Mouse (Mus musculus): Measurements from ENCODE around the gene Khsrp. TPM values are rescaled to one million over a fixed set of nuclear protein-coding genes. Genes with fewer than 3 reads are reported as not detected.

Gene Khsrp
- total and polyA plus RNA-seq, 3 experiments, result 23.5 to 106 (median 98.7) TPM

GRCm38 (mm10) chr17:57047406-57047805 lies 16.1 kb upstream of the Khsrp start:
- Histone ChIP-seq H3K36me3 (replicated peaks in 1 of 2; ENCODE audit: control insufficient read depth in 1 of 2, insufficient read depth in 1 of 2, low read length in 1 of 2) (peaks cover 32 to 43% of the 10 kb centered on the region in 2 experiments), H3K9me3 (replicated peaks; ENCODE audit: low read length) (no peaks in the 10 kb centered on the region), H3K9ac (ENCODE audit: insufficient read depth, low read depth) (no peak overlapping the region), H3K4me1 (ENCODE audit: control insufficient read depth in 1 of 2, insufficient read depth in 2 of 2) (peaks cover 0 to 30% of the 10 kb centered on the region in 2 experiments; a peak in 2 of 4 replicates), H3K79me2 (replicated peaks; ENCODE audit: control insufficient read depth, extremely low read depth, insufficient read depth, poor library complexity, severe bottlenecking) (no peaks in the 10 kb centered on the region), H3K4me3 (replicated peaks in 1 of 3; ENCODE audit: low read depth in 2 of 3, low read length in 2 of 3, poor library complexity in 1 of 3) (no peak overlapping the region), H3K27ac (ENCODE audit: insufficient read depth, low read depth) (no peak overlapping the region), H3K27me3 (replicated peaks) (no peaks in the 10 kb centered on the region), H3K4me2 (ENCODE audit: insufficient read depth, low read depth, poor library complexity, severe bottlenecking) (no peak overlapping the region)
- dilution Hi-C loops (cut with MboI; ENCODE audit: extremely low pct_ligation_motif_present, extremely low pct_unique_long_range_greater_than_20kb, low sequenced_read_pairs) (no loop called here), in situ Hi-C loops (cut with MboI; ENCODE audit: low pct_ligation_motif_present, low pct_unique_long_range_greater_than_20kb, low sequenced_read_pairs) (no loop called here)
- DNase-seq (ENCODE audit: extremely low read depth), result no peak
- TF ChIP-seq CTCF (conservative IDR thresholded peaks at IDR 0.05 in 1 of 2, IDR thresholded peaks at IDR 0.05 in 1 of 2; ENCODE audit: low read depth in 2 of 2, low read length in 2 of 2) (no peak), IRF4 (IDR thresholded peaks at IDR 0.05; ENCODE audit: low read depth, low read length) (no peak)

GRCm38 (mm10) chr17:57041554-57041953 lies 10.2 kb upstream of the Khsrp start, which contains the start of gene Slc25a41:
Gene Slc25a41, minus strand, starts transcription at chr17:57041654.
- in situ Hi-C loops (cut with MboI; ENCODE audit: low pct_ligation_motif_present, low pct_unique_long_range_greater_than_20kb, low sequenced_read_pairs), result no loop called here
- Histone ChIP-seq H3K4me2 (ENCODE audit: insufficient read depth, low read depth, poor library complexity, severe bottlenecking) (no peak within 1 kb of the TSS), H3K4me1 (ENCODE audit: control insufficient read depth in 1 of 2, insufficient read depth in 2 of 2) (peaks cover 0 to 6% of the 10 kb centered on the region in 2 experiments; a peak in 2 of 4 replicates), H3K9me3 (replicated peaks; ENCODE audit: low read length) (no peaks in the 10 kb centered on the region), H3K36me3 (replicated peaks in 1 of 2; ENCODE audit: control insufficient read depth in 1 of 2, insufficient read depth in 1 of 2, low read length in 1 of 2) (peaks cover 16 to 21% of the 10 kb centered on the region in 2 experiments), H3K9ac (ENCODE audit: insufficient read depth, low read depth) (no peak within 1 kb of the TSS), H3K4me3 (replicated peaks in 1 of 3; ENCODE audit: low read depth in 2 of 3, low read length in 2 of 3, poor library complexity in 1 of 3) (no peak within 1 kb of the TSS), H3K79me2 (replicated peaks; ENCODE audit: control insufficient read depth, extremely low read depth, insufficient read depth, poor library complexity, severe bottlenecking) (no peaks in the 10 kb centered on the region), H3K27me3 (replicated peaks) (no peaks in the 10 kb centered on the region), H3K27ac (ENCODE audit: insufficient read depth, low read depth) (no peak within 1 kb of the TSS)
- dilution Hi-C loops (cut with MboI; ENCODE audit: extremely low pct_ligation_motif_present, extremely low pct_unique_long_range_greater_than_20kb, low sequenced_read_pairs), result no loop called here
- DNase-seq (ENCODE audit: extremely low read depth), result no peak
- TF ChIP-seq KAT2A (IDR thresholded peaks at IDR 0.05; ENCODE audit: insufficient replicate concordance, low read length) (no peak), ETS1 (conservative IDR thresholded peaks at IDR 0.05; ENCODE audit: low read depth, low read length) (no peak), E2F4 (IDR thresholded peaks at IDR 0.05; ENCODE audit: insufficient replicate concordance, low read depth, low read length) (no peak), CHD1 (IDR thresholded peaks at IDR 0.05; ENCODE audit: low read depth, low read length) (no peak), RCOR1 (conservative IDR thresholded peaks at IDR 0.05; ENCODE audit: low read depth, low read length) (no peak), BHLHE40 (IDR thresholded peaks at IDR 0.05; ENCODE audit: low read depth, low read length) (no peak), JUN (IDR thresholded peaks at IDR 0.05; ENCODE audit: insufficient read depth, low read depth, low read length) (no peak), MEF2A (IDR thresholded peaks at IDR 0.05; ENCODE audit: borderline replicate concordance, low read depth, low read length) (no peak), CTCF (conservative IDR thresholded peaks at IDR 0.05 in 1 of 2, IDR thresholded peaks at IDR 0.05 in 1 of 2; ENCODE audit: low read depth in 2 of 2, low read length in 2 of 2) (no peak), ZMIZ1 (IDR thresholded peaks at IDR 0.05; ENCODE audit: low read depth, low read length) (no peak)

DNA sequence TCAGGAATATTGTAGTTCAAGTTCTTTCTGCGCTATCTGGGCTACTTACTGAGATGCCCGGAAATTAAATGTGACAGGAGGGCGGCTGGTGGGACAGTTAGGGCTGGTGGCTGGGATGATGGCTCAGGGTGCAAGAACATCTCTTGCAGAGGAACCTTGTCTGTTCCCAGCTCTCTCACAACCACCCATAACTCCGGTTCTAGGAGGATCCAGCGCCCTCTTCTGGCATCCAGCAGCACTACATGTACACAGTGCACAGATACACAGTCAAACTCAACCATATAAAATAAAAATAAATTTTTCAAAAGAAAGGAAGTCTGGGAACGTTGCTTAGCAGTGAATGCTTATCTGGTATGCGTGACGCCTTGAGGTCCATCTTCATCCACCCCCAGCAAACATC lies 7.7 kb upstream of the Khsrp start:
- no peak for DNase-seq (ENCODE audit: extremely low read depth)
- Histone ChIP-seq H3K4me1 (ENCODE audit: control insufficient read depth in 1 of 2, insufficient read depth in 2 of 2) (peaks cover 0 to 12% of the 10 kb centered on the region in 2 experiments; a peak in 2 of 4 replicates), H3K9ac (ENCODE audit: insufficient read depth, low read depth) (no peak overlapping the region), H3K9me3 (replicated peaks; ENCODE audit: low read length) (no peaks in the 10 kb centered on the region), H3K4me2 (ENCODE audit: insufficient read depth, low read depth, poor library complexity, severe bottlenecking) (no peak overlapping the region), H3K36me3 (replicated peaks in 1 of 2; ENCODE audit: control insufficient read depth in 1 of 2, insufficient read depth in 1 of 2, low read length in 1 of 2) (no peaks in the 10 kb centered on the region), H3K27me3 (replicated peaks) (no peaks in the 10 kb centered on the region), H3K27ac (ENCODE audit: insufficient read depth, low read depth) (no peak overlapping the region), H3K4me3 (replicated peaks in 1 of 3; ENCODE audit: low read depth in 2 of 3, low read length in 2 of 3, poor library complexity in 1 of 3) (no peak overlapping the region), H3K79me2 (replicated peaks; ENCODE audit: control insufficient read depth, extremely low read depth, insufficient read depth, poor library complexity, severe bottlenecking) (no peaks in the 10 kb centered on the region)
- in situ Hi-C loops (cut with MboI; ENCODE audit: low pct_ligation_motif_present, low pct_unique_long_range_greater_than_20kb, low sequenced_read_pairs), result no loop called here
- dilution Hi-C loops (cut with MboI; ENCODE audit: extremely low pct_ligation_motif_present, extremely low pct_unique_long_range_greater_than_20kb, low sequenced_read_pairs), result no loop called here
- TF ChIP-seq E2F4 (IDR thresholded peaks at IDR 0.05; ENCODE audit: insufficient replicate concordance, low read depth, low read length) (no peak), CTCF (conservative IDR thresholded peaks at IDR 0.05 in 1 of 2, IDR thresholded peaks at IDR 0.05 in 1 of 2; ENCODE audit: low read depth in 2 of 2, low read length in 2 of 2) (peak in 1 of 2 experiments; percentile 29; a peak in 1 of 4 replicates), TCF12 (IDR thresholded peaks at IDR 0.05; ENCODE audit: low read depth, low read length) (no peak)
